Mouse (Mus musculus) MN1 (cell line): ENCODE results near the gene Gm42906.

Experiments
- DNase-seq: peaks from one replicate; pipeline ENCODE4 v3.0.0-alpha.2; 2016; ENCODE audit warnings: low spot score

Gm42906 gene

DNA sequence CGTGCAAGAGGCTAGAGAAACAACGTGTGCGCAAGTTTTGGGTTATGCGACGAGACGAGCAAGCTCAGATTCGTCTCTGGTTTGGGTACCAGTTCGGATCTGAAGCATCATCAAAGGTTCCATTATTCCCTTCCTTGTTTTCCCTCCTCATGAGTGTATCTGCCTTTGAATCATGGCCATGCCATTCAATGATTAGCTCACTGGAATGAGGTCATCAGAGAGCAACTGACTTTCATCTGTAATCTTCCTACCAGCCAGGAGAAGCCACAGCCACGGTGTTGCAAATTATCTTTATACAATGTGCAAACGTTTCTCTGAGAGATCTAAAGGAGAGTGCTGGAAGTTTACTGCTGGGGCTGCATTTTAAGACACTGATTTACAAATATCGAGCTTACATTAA lies 240.6 kb downstream of the Gm42906 start:
- DNase-seq = peak; percentile 23

- no peak for DNase-seq
Measured at GRCm38 (mm10) chr5:151185286-151185856, 242.6 kb downstream of the Gm42906 start.

DNA sequence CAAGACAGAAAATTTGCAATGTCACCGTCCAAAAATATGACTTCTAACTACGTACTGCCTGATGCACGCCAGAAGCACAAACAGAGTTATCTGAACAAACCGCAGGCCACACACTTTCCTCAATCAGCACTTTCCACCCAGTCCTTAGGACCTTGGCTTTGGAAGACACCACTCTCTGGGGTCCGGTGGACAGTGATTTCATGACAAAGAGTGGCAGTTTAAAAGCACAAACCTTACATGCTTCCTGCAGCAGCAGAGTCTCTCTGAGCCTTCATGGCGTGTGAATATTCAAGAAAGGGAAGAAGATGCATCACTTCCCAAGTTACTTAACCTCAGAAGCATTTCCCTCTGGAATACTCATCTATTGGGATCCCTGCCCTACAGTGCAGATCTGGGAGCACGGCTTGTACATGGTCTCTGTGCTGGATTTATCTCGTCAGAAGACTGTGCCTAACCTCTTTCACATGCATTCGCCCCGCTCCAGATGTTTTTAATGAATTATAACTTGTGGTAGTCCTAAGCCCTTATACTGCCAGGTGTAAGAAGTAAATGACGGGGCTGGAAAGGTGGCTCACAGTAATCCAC lies 244.2 kb downstream of the Gm42906 start:
- DNase-seq = no peak

GRCm38 (mm10) chr5:151181288-151181687 lies 246.7 kb downstream of the Gm42906 start:
- no peak for DNase-seq

DNA sequence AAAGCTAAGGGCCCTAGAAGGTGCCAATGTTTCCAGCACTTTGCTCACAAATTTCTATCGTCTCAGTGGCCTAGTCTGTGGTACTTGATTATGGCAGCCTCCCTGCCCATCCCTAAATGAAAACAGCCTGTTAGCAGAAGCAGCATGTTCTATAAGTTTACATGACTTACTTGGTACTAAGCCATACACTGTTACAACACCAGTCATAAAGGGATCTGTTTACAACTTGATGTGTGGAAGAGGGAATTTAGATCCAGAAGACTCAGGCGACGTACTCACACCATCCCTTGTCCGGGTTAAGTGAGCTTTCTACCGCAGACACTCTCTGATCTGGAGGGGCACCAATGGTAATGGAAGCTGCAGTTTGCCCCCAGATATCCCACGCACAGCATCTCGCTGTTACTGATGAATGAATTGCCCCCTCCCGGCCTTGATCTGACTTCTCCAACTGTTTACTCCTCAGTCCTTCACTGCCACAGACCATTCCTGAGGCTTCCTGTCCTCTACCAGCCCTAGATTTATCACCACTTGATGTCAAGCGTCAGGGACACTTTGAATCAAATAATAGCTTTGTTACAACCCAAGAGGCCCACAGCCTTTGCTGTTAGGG lies 247.7 kb downstream of the Gm42906 start:
- no peak for DNase-seq

DNA sequence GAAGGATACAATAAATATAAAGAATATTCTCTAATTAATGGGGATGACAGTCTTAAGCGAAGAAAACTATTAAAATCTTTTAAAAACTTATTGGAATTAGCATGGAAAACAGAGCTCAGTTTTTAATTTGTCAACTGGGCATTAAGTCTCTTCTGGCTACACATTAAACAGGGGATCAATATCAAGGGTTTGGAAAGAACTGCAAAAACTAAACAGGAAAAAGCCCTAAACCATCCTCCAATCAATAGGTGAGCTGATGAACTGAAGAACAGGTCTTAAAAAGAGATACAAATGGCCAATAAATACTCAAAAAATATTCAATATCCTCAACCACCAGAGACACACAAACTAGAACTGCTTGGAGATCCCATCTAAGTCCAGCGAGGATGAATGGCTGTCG lies 250.8 kb downstream of the Gm42906 start:
- no peak for DNase-seq

- no peak for DNase-seq
Measured at GRCm38 (mm10) chr5:151175897-151176313, 252.1 kb downstream of the Gm42906 start.

DNA sequence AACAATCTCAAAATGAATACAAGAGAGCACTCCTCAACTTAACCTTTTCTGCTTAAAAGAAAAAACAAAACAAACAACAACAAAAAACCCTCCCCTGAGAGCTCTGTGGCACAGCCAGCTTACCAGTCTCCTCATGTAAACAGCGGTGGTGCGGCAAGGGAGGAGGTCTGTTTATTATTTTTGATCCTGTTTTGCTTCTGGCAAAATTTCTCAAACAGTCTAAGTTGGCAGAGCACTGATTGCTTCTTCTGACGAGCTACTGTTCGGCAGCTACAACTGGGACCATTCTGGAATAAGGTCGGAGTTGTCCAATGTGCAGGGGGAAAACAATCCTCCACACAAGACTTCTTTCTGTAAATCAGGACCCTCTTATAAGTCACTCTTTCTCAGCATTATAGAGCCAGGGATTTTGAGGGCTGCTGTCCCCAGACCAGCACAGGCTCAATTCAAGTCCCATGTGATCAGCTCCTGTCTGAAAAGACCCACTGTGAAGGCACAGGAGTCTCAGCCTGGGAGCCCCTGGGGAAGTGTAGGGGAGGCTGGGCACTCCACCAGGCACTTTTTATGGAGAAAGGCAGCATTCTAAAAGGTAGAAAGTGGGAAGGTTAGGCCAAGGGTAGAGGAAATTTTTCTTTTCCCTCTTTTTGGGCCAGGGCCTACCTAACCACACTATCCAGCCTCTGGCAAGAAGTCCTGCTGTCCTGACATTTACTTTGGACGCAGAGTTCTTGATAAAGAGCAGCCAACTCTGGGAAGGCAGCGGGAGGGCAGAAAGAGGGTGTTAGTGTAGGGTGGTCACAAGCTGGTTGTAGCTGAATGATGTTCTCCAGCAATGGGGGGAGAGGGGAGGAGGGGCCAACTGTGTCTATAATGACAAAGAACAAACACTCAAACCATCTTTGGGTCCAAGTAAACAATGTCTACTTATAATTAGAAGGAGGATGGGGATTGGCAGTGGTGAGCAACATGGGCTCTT lies 253.2 kb downstream of the Gm42906 start:
- DNase-seq = no peak

DNA sequence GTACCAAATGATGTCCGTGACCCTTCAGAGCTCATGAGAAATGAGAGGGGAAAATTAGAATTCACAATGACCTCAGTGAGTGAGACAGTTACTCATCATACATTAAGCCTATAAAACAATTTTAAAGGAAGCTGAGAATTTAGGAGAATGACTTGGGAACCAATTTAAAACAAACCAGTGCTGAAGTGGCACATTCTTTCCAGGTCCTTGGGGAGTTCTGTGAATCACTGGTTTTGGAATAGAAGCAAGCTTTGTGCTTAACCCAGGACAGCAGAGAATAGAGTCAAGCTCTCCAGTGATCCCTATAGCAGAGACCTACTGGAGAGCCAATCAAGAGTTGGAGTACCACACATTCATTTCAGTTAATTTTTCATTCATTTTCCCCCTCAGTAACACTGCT lies 254.2 kb downstream of the Gm42906 start:
- DNase-seq = no peak

- DNase-seq = no peak
Measured at GRCm38 (mm10) chr5:151170168-151170750, 257.7 kb downstream of the Gm42906 start.

DNA sequence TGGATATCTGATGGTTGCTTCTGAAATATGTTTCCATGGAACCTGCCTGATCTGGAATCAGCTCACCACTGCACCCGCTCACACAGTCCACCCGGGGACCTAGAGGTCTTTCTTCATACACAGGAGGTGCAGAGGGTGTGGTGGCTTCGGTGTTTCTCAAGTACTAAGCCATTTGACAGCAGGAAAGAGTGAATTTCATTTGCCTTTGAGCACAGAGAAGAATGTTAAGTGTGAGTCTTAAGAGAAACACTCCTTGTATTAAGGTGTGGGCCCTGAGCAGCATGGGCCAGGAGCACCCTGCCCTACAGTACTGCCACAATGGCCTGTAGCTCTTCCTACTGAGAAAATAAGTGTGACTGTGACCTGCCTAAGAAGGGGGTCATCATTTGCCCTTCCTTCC lies 259.8 kb downstream of the Gm42906 start:
- no peak for DNase-seq

DNA sequence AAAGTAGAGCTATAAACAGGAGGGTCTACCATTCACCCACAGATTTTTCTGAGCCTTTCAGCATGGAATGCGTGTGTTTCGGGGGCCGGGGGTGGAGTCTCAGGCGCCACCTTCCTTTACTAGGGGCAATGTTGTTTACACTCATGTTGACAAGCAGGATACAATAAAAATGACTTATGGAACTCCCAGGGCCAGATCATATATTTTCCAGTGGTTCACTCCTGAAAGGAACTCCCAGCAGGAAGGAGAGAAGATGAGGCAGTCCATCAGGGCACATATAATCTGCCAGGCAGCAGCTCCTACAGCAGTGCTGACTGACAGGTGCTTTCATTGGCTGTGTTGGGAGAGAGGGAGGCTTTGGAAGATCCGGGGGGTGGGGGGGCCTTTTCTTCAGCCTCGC lies 260.3 kb downstream of the Gm42906 start:
- DNase-seq = no peak

GRCm38 (mm10) chr5:151166266-151166665 lies 261.7 kb downstream of the Gm42906 start:
- no peak for DNase-seq

GRCm38 (mm10) chr5:151165381-151166016 lies 262.5 kb downstream of the Gm42906 start:
- no peak for DNase-seq

GRCm38 (mm10) chr5:151164815-151165214 lies 263.1 kb downstream of the Gm42906 start:
- DNase-seq = no peak

GRCm38 (mm10) chr5:151162642-151163041 lies 265.3 kb downstream of the Gm42906 start:
- DNase-seq = no peak

DNA sequence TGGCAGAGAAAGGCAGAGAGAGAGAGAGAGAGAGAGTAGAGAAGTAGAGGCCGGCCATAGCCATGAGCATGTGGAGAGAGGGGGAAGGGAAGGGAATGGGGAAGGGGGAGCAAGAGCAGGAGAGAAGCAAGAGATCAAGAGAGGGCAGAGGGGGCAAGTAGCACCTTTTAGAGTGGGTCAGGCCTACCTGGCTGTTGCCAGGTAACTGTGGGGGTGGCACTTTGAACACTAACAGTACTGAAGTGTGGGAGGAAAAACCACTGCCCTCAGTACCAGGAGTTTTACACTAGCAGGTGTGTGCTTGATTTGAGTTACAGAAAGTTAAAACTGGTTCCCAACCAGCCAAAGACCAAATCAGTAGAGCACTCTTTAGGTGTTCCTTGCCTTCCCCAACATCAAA lies 272.7 kb downstream of the Gm42906 start:
- DNase-seq = no peak

DNA sequence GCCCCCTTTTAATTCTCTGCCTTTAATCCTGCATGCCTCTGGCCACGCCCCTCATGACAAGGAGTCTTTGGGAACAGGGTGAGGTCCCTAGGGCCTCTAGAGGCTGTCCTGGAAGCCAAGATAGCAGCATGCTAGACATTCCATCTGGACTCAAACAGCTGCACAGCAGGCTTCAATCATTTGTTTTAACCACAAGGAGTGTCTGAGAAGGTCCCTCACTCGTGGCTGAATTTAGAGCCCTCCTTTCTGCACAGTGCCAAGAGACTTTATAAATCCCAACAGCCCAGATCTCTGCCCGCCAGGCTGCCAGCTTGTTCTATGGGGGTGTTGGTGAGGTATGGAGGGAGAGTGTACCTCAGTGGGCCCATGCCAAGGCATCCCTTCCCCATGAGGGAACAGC lies 273.2 kb downstream of the Gm42906 start:
- DNase-seq = peak; percentile 61

DNA sequence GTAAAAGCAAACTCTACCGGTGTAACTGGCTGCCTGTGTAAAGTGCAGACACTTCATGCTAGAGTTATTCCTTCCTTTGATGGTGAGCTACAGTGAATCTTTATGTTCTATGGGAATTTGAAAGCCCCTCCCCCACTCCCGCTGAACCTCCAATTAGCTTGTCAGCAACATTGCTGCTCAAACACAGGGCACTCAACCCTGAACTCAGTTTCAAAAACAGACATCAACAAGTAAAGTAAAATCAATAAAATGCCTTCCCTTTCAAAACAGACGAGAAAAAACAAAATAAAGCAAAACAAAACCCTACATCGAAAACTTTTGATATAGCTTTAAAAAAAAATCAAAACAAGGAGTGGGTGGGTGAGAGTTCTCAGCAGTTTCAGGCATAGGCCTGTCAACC lies 273.9 kb downstream of the Gm42906 start:
- DNase-seq = no peak

DNA sequence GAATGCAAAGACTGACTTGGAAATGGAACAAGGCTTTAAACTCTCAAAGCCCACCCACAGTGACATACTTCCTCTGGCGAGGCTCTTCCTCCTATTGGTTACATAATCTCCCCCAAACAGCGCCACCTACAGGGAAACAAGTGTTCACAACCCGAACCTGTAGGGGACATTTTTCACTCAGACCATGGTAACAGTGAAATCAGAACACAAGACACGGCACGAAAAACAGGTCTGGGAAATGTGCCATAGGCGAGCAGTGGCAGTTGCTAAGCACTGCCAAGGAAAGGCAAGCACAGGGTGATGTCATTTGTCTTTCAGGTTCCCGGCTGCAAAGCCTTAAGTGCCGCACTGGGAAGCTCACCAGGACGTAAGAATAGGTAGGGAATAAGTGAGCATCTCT lies 276.4 kb downstream of the Gm42906 start:
- DNase-seq = no peak

- peak; percentile 32 for DNase-seq
Measured at GRCm38 (mm10) chr5:151149509-151149908, 278.5 kb downstream of the Gm42906 start.

DNA sequence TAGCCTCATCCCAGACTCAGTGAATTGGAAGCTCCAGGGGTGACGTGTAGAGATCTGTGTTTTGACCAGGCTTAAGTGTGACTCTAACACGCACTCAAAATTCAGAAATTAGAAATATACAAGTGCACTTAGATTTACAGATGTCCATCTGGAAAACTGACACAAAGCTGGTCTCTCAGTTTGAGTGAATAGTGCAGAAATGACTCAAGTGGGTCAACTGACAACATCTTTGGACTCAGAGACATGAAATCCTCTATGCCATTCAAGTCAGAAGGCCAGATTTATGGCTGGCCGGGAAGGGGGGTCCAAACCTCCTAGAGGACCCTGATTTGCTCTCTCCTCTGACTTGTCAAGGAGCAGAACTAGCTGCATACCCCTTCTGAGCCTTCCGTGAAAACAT lies 279.9 kb downstream of the Gm42906 start:
- DNase-seq = no peak
